Mouse (Mus musculus) liver, embryonic 15.5 days (tissue): ENCODE measurements around the gene Gm26992. TPM values are rescaled to one million over a fixed set of nuclear protein-coding genes. Genes with fewer than 3 reads are reported as not detected.

Experiments
- ATAC-seq: fragments of 200-750 bp; cut with Nextera tagmentation; 2 replicates; pipeline ENCODE4 v1.8.0; 2017; ENCODE audit warnings: moderate number of reproducible peaks, mild to moderate bottlenecking, moderate library complexity; ENCODE audit not compliant: insufficient read depth
- H3K27ac ChIP-seq: fragments of 300-500 bp; sonication (generic); replicated peaks from 2 replicates; pipeline ENCODE4 v1.5.1; 2015; ENCODE audit warnings: mild to moderate bottlenecking, inconsistent platforms
- H3K27me3 ChIP-seq: fragments of 300-500 bp; sonication (generic); 2 replicates; pipeline ENCODE4 v1.6.1; 2015; ENCODE audit warnings: mild to moderate bottlenecking, inconsistent platforms
- H3K36me3 ChIP-seq: fragments of 300-500 bp; sonication (generic); replicated peaks from 2 replicates; pipeline ENCODE4 v1.6.1; 2015; ENCODE audit warnings: moderate library complexity, mild to moderate bottlenecking, inconsistent platforms
- H3K4me1 ChIP-seq: fragments of 300-500 bp; sonication (generic); replicated peaks from 2 replicates; pipeline ENCODE4 v1.6.1; 2015; ENCODE audit warnings: inconsistent platforms
- H3K4me2 ChIP-seq: fragments of 300-500 bp; sonication (generic); 2 replicates; pipeline ENCODE4 v1.6.1; 2015; ENCODE audit warnings: moderate library complexity, mild to moderate bottlenecking, inconsistent platforms
- H3K4me3 ChIP-seq: fragments of 300-500 bp; sonication (generic); replicated peaks from 2 replicates; pipeline ENCODE4 v1.5.1; 2015; ENCODE audit warnings: mild to moderate bottlenecking, inconsistent platforms
- H3K9ac ChIP-seq: fragments of 300-500 bp; sonication (generic); 2 replicates; pipeline ENCODE4 v1.6.1; 2015; ENCODE audit warnings: moderate library complexity, mild to moderate bottlenecking, inconsistent platforms
- H3K9me3 ChIP-seq: fragments of 300-500 bp; sonication (generic); replicated peaks from 2 replicates; pipeline ENCODE4 v1.6.1; 2016; ENCODE audit warnings: inconsistent platforms
- WGBS: fragments of 180-500 bp; shearing (Covaris S2); methylation state at CpG from one replicate; pipeline ENCODE4 v1.1.7; 2015; ENCODE audit warnings: mixed read lengths; ENCODE audit not compliant: insufficient replicate concordance; 5-methylcytosine and 5-hydroxymethylcytosine counted together
- polyA plus RNA-seq: library from polyadenylated mRNA; unstranded; fragments of >200 nt; fragmentation: Nextera tagmentation; extraction: Ambion mirVana; gene quantifications from 2 replicates; pipeline ENCODE4 v1.2.1, GENCODE M21; 2015

The Gm26992 gene
- polyA plus RNA-seq, result not detected in 2 replicates

- Histone ChIP-seq H3K4me3 (no peak within 1 kb of the TSS), H3K4me2 (no peak within 1 kb of the TSS), H3K36me3 (no peaks in the 10 kb centered on the region), H3K4me1 (no peaks in the 10 kb centered on the region), H3K27ac (no peak within 1 kb of the TSS), H3K27me3 (peaks cover 33% of the 10 kb centered on the region), H3K9ac (no peak within 1 kb of the TSS), H3K9me3 (no peaks in the 10 kb centered on the region)
- WGBS, result 63% methylated on average over 2 of the region's 2 CpGs
- no peak for ATAC-seq
These were observed at the start of gene Gm26992 for GRCm38 (mm10) chrX:103421710-103422109. Gene Gm26992, plus strand, starts transcription at chrX:103422010.

GRCm38 (mm10) chrX:103374250-103374649, 47.6 kb upstream of the Gm26992 start:
- Histone ChIP-seq H3K4me3 (no peak overlapping the region), H3K27ac (no peak overlapping the region), H3K9me3 (no peaks in the 10 kb centered on the region), H3K9ac (no peak overlapping the region), H3K4me2 (no peak overlapping the region), H3K27me3 (peaks cover 14% of the 10 kb centered on the region; the same call in 1 of the 2 replicates), H3K36me3 (no peaks in the 10 kb centered on the region), H3K4me1 (no peaks in the 10 kb centered on the region)
- 58% methylated on average over 5 of the region's 5 CpGs for WGBS
- ATAC-seq, result no peak

GRCm38 (mm10) chrX:103384528-103384927, 37.3 kb upstream of the Gm26992 start:
- Histone ChIP-seq H3K27me3 (peaks cover 26% of the 10 kb centered on the region), H3K9me3 (no peaks in the 10 kb centered on the region), H3K4me1 (no peaks in the 10 kb centered on the region), H3K4me2 (no peak overlapping the region), H3K9ac (no peak overlapping the region), H3K27ac (no peak overlapping the region), H3K4me3 (no peak overlapping the region), H3K36me3 (no peaks in the 10 kb centered on the region)
- no peak for ATAC-seq
- WGBS, result 45% methylated on average over 3 of the region's 3 CpGs

GRCm38 (mm10) chrX:103388131-103388530, 33.7 kb upstream of the Gm26992 start:
- WGBS, result 63% methylated on average over 3 of the region's 3 CpGs
- ATAC-seq, result no peak

GRCm38 (mm10) chrX:103393841-103394240, 28.0 kb upstream of the Gm26992 start:
- H3K4me1 ChIP-seq, result no peaks in the 10 kb centered on the region
- no peak overlapping the region for H3K4me2 ChIP-seq

More at GRCm38 (mm10) chrX:103388131-103388530, 33.7 kb upstream of the Gm26992 start:
- Histone ChIP-seq H3K36me3 (no peaks in the 10 kb centered on the region), H3K4me3 (no peak overlapping the region), H3K4me2 (no peak overlapping the region), H3K27ac (no peak overlapping the region), H3K9ac (no peak overlapping the region), H3K27me3 (peaks cover 24% of the 10 kb centered on the region), H3K4me1 (no peaks in the 10 kb centered on the region), H3K9me3 (no peaks in the 10 kb centered on the region)

GRCm38 (mm10) chrX:103405021-103405420, 16.8 kb upstream of the Gm26992 start:
- Histone ChIP-seq H3K4me2 (no peak overlapping the region), H3K9ac (no peak overlapping the region), H3K9me3 (no peaks in the 10 kb centered on the region), H3K27ac (no peak overlapping the region), H3K27me3 (peaks cover 21% of the 10 kb centered on the region), H3K4me3 (no peak overlapping the region), H3K36me3 (no peaks in the 10 kb centered on the region), H3K4me1 (no peaks in the 10 kb centered on the region)
- no peak for ATAC-seq
- whole genome bisulfite sequencing, result 44% methylated on average over 13 of the region's 13 CpGs

More at GRCm38 (mm10) chrX:103393841-103394240, 28.0 kb upstream of the Gm26992 start:
- H3K27ac ChIP-seq, result no peak overlapping the region
- H3K4me3 ChIP-seq, result no peak overlapping the region
- ATAC-seq, result no peak
- 23% methylated on average over 1 of the region's 1 CpGs for WGBS
- peaks cover 16% of the 10 kb centered on the region for H3K27me3 ChIP-seq
- no peaks in the 10 kb centered on the region for H3K36me3 ChIP-seq
- H3K9ac ChIP-seq, result no peak overlapping the region
- H3K9me3 ChIP-seq, result no peaks in the 10 kb centered on the region

GRCm38 (mm10) chrX:103414167-103414566, 7.6 kb upstream of the Gm26992 start, which contains the start of gene Tsx:
Gene Tsx, plus strand, starts transcription at chrX:103414467.
- Histone ChIP-seq H3K9ac (no peak within 1 kb of the TSS), H3K4me3 (no peak within 1 kb of the TSS), H3K36me3 (no peaks in the 10 kb centered on the region), H3K4me2 (no peak within 1 kb of the TSS), H3K9me3 (no peaks in the 10 kb centered on the region), H3K4me1 (no peaks in the 10 kb centered on the region), H3K27ac (no peak within 1 kb of the TSS), H3K27me3 (peaks cover 50% of the 10 kb centered on the region)
- ATAC-seq, result no peak
- 56% methylated on average over 5 of the region's 5 CpGs for WGBS

GRCm38 (mm10) chrX:103427677-103428076, 5.9 kb downstream of the Gm26992 start:
- ATAC-seq, result no peak
- Histone ChIP-seq H3K4me3 (no peak overlapping the region), H3K36me3 (no peaks in the 10 kb centered on the region), H3K4me2 (no peak overlapping the region), H3K9me3 (no peaks in the 10 kb centered on the region), H3K9ac (no peak overlapping the region), H3K27me3 (peaks cover 31% of the 10 kb centered on the region), H3K4me1 (no peaks in the 10 kb centered on the region), H3K27ac (no peak overlapping the region)
- 54% methylated on average over 7 of the region's 7 CpGs for WGBS

- ATAC-seq, result no peak
- no peaks in the 10 kb centered on the region for H3K4me1 ChIP-seq
- peaks cover 43% of the 10 kb centered on the region for H3K27me3 ChIP-seq
- no peaks in the 10 kb centered on the region for H3K36me3 ChIP-seq
- no peak overlapping the region for H3K9ac ChIP-seq
- H3K9me3 ChIP-seq, result no peaks in the 10 kb centered on the region
- H3K4me3 ChIP-seq, result no peak overlapping the region
- 55% methylated on average over 7 of the region's 7 CpGs for WGBS
- no peak overlapping the region for H3K4me2 ChIP-seq
- H3K27ac ChIP-seq, result no peak overlapping the region
These were observed 10.5 kb downstream of the Gm26992 start for GRCm38 (mm10) chrX:103432293-103432692.

GRCm38 (mm10) chrX:103438023-103438422, 16.2 kb downstream of the Gm26992 start:
- Histone ChIP-seq H3K9me3 (no peaks in the 10 kb centered on the region), H3K4me3 (no peak overlapping the region), H3K27me3 (peaks cover 48% of the 10 kb centered on the region), H3K4me1 (no peaks in the 10 kb centered on the region), H3K4me2 (no peak overlapping the region), H3K36me3 (no peaks in the 10 kb centered on the region), H3K27ac (no peak overlapping the region), H3K9ac (no peak overlapping the region)
- no peak for ATAC-seq
- 19% methylated on average over 9 of the region's 9 CpGs for WGBS

- Histone ChIP-seq H3K4me2 (no peak overlapping the region), H3K4me3 (no peak overlapping the region), H3K9ac (no peak overlapping the region), H3K27me3 (peaks cover 45% of the 10 kb centered on the region), H3K9me3 (no peaks in the 10 kb centered on the region), H3K27ac (no peak overlapping the region), H3K36me3 (no peaks in the 10 kb centered on the region), H3K4me1 (no peaks in the 10 kb centered on the region)
- no peak for ATAC-seq
- WGBS, result 0% methylated on average over 1 of the region's 1 CpGs
These were observed 19.0 kb downstream of the Gm26992 start for GRCm38 (mm10) chrX:103440803-103441202.

- ATAC-seq, result no peak
- H3K4me1 ChIP-seq, result no peaks in the 10 kb centered on the region
- no peak overlapping the region for H3K4me3 ChIP-seq
- H3K27ac ChIP-seq, result no peak overlapping the region
- WGBS, result 20% methylated on average over 7 of the region's 7 CpGs
- H3K9ac ChIP-seq, result no peak overlapping the region
- H3K27me3 ChIP-seq, result peaks cover 45% of the 10 kb centered on the region
- H3K4me2 ChIP-seq, result no peak overlapping the region
- H3K36me3 ChIP-seq, result no peaks in the 10 kb centered on the region
- H3K9me3 ChIP-seq, result no peaks in the 10 kb centered on the region
These were observed 21.9 kb downstream of the Gm26992 start for GRCm38 (mm10) chrX:103443755-103444154.
